Mouse (Mus musculus) stomach, embryonic 15.5 days (tissue): ENCODE results near the gene 2300009A05Rik. TPM values are rescaled to one million over a fixed set of nuclear protein-coding genes. Genes with fewer than 3 reads are reported as not detected.

ENCODE experiments used
- polyA plus RNA-seq: library from polyadenylated mRNA; unstranded; fragments of >200 nt; fragmentation: Nextera tagmentation; extraction: Ambion mirVana; gene quantifications from 2 replicates; pipeline ENCODE4 v1.2.1, GENCODE M21; 2015

The 2300009A05Rik gene
- polyA plus RNA-seq, 1 experiment from 2014 or later = 40.1 TPM

Other genes starting within 250 kb of the 2300009A05Rik start
- gene Map2k5, start 21.3 kb downstream of the 2300009A05Rik start, polyA plus RNA-seq = 26.1 and 28.2 TPM in 2 replicates
- 0.10 and 0.12 TPM in 2 replicates for gene Iqch, start 203.2 kb upstream of the 2300009A05Rik start, polyA plus RNA-seq
- gene Aagab, start 203.4 kb upstream of the 2300009A05Rik start, polyA plus RNA-seq = 29.1 and 29.6 TPM in 2 replicates